Mouse (Mus musculus): Measurements from ENCODE around the gene Col9a3.

Gene Col9a3

GRCm38 (mm10) chr2:180597490-180597889, at the start of gene Col9a3:
Gene Col9a3, plus strand, starts transcription at chr2:180597790.
- DNase-seq = no peak

DNA sequence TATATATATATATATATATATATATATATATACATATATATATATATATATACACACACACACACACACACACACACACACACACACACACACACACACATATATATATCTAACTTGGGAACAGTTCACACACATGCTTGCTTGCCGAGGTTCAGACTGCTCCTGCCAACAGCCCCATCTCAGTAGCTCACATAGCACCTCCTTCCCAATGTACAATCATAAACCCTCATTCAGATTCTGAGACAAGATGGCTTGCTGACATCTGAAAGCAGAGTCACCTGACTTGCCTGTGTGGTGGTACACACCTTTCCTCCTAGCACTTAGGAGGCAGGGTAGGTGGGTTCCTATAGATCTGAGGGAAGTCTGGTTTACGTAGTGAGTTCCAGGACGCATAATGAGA, 45.2 kb upstream of the Col9a3 start:
- no peak for DNase-seq

DNA sequence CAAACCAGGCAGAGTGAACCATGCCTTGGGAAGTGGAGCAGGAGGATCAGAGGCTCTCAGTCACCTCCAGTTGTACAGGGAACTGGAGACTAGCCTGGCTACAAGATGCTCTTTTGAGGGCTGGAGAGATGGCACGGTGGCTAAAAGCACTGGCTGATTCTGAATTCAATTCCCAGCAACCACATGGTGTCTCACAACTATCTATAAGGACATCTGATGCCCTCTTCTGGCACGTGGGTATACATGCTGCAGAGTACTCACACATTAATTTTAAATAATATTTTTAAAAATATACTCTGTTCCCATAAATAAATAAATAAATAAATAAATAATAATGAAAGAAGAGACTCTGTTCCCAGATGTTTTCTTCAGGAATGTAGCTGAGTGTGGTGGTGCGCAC, 42.4 kb upstream of the Col9a3 start:
- no peak for DNase-seq

- no peak for DNase-seq
Observed at GRCm38 (mm10) chr2:180556470-180556869, 41.1 kb upstream of the Col9a3 start.

- no peak for DNase-seq
Observed at GRCm38 (mm10) chr2:180560245-180560644, 37.3 kb upstream of the Col9a3 start.

- DNase-seq = no peak
Observed at GRCm38 (mm10) chr2:180562146-180562545, 35.4 kb upstream of the Col9a3 start.

- no peak for DNase-seq
Observed at GRCm38 (mm10) chr2:180563296-180563695, 34.3 kb upstream of the Col9a3 start.

- DNase-seq = no peak
Observed at GRCm38 (mm10) chr2:180563841-180564240, 33.7 kb upstream of the Col9a3 start.

DNA sequence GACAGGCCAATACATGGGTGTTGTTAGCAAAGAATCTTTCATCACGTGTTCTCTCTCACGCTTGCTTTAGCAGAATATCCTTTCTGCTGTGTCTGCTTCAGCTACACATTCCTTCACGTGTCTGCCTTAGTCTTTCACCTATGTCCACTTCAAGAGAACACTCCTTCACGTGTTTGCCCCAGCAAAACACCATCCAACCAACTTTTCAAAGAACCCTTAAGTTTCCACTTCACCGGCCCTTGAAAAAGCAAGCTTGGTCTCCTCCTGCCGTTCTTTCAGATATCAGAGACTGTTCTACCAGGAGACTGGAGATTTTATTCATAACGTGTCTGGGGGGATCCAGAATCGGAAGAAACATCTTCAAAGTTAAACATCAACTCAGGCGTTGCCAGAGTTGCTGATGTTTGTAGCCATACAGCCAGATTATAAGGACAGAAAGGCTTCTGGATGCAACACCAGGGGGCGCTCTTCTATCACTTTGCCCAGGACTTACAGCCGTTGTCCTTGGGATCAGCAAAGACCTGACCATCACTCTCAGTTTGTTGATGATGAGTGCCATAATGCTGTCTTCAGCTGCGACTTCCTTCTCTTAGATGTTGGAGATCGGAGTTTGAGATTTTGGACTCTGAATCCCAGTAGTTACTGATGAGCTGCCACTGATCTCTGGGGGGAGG, 31.2 kb upstream of the Col9a3 start:
- peak; percentile 39 to 52 for DNase-seq

DNA sequence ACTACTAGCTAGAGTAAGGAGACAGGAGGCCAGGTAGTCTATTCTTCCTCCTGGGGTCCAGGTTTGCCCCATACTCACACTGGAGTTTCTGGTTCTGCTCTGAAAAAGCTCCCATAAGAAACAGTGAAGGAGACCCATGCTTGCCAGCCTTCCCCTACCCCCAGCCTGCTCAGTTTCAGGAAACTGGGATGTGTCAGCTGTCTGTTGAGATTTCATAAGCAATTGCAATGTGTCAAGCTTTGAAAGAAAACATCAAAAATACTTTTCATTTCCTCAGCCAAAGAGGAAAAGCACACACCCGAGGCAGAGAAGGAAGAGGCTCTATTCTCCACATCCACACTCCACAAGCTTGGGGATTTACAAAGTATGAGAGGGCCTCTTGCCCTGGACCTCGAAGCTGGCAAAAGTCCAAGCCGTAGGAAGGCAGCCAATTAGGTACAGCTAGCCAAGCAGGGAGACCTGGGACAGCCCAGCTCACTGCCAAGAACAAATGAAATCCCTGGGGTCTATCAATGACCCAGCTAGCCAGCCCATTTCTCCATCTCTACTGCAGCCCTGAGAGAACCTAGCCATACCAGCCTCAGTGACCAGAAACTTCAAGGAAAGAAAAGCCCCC, 28.5 kb upstream of the Col9a3 start:
- peak; percentile 66 to 70 for DNase-seq

DNA sequence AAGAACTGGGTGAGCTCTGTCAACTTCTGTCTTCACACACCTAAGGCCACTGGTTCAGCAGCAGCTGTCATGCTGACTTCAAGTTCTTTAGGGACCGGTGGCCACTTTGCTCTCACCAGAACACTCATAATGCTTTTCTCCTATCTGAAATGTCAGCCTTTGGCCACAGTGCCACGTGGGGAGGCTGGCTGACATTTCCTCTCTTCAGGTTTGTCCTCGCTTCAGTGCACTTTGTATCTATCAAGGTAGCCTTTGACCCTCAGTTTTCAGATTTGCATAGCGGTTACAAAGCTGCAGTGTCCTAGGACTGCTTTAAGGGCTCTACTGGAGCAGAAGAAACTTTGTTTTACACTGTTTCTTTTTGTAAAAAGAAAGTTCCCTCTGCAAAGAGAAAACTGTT, 21.1 kb upstream of the Col9a3 start:
- DNase-seq = no peak

- peak; percentile 46 to 53 for DNase-seq
Observed at GRCm38 (mm10) chr2:180578686-180579085, 18.9 kb upstream of the Col9a3 start.

DNA sequence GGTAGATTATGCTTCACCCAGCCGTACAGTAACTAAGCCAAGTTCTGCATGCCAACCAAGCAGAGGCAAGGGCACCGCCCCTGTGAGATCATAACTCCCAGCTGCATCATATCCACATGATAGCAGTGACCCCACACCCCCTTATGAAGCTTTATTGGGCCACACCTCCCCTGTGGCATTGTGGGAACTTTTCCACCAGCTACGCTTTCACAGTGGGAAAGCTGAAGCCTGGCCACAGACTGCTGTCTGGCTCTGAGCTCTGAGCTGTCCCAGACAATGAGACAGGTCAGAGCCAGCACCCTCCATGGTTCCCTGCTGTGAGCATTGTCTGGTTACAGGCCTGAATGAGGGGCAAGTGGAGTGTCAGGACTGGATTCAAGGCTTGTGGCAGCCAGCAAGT, 16.6 kb upstream of the Col9a3 start, which contains the start of gene Mrgbp:
Gene Mrgbp, plus strand, starts transcription at position 303 of the 400 bp plus-strand sequence.
- DNase-seq = peak; percentile 49 to 50

DNA sequence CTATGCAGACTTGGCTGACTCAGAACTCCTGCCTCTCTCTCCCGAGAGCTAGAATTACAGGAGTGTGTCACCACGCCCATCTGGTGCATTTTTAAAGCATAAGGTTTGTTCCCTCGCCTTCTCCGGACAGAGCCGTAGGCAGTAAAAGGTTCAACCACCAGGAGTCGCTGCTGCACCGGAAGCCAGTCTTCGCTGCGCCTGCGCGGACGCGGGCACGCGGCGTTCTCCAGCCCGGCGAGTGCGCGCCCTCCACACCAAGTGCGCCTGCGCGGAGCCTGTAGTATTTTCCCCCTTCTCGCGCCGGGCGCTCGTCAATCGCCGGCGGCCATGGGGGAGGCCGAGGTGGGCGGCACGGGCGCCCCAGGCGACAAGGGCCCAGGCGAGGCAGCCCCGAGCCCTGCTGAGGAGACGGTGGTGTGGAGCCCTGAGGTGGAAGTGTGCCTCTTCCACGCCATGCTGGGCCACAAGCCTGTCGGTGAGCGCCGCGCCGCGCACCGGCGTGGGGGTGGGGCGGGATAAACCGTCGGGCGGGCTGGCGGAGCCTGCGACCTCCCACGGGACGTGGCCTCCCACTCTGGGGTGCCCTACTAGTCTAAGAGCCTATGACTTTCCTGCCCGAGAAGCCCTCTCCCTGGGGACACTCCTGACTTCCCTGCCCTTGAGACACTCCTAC, 15.0 kb upstream of the Col9a3 start:
- DNase-seq = peak; percentile 95 to 97

DNA sequence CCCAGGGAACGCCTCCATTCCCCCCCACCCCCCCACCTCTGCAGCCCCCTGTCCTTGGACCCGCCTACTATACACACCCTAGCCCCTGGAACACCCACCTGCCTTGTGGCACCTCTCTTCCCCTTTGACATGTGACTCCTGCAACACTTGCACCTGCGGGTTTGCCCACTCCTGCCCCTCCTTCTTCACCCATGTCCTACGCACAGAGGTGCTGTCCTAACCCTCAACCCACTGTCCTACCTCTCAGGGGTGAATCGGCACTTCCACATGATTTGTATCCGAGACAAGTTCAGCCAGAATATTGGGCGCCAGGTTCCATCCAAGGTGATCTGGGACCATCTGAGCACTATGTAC, 14.5 kb upstream of the Col9a3 start:
- DNase-seq = peak in 1 of 2 experiments; percentile 33

DNA sequence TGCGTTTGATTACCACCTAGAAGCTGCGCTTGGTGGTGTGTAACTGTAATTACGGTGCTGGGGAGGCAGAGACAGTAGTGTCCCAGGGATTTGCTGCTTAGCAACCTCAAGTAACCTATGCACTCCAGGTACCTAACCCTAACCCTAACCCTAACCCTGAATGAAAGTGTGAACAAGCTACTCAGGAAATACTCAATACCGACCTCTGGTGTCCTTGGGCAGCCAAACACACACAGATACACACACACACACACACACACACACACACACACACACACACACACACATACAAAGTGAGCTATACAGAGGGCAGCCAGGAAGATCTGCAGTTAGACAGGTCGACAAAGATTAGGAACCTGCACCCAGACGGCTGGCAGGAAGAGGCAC, 8.9 kb upstream of the Col9a3 start:
- DNase-seq = no peak

DNA sequence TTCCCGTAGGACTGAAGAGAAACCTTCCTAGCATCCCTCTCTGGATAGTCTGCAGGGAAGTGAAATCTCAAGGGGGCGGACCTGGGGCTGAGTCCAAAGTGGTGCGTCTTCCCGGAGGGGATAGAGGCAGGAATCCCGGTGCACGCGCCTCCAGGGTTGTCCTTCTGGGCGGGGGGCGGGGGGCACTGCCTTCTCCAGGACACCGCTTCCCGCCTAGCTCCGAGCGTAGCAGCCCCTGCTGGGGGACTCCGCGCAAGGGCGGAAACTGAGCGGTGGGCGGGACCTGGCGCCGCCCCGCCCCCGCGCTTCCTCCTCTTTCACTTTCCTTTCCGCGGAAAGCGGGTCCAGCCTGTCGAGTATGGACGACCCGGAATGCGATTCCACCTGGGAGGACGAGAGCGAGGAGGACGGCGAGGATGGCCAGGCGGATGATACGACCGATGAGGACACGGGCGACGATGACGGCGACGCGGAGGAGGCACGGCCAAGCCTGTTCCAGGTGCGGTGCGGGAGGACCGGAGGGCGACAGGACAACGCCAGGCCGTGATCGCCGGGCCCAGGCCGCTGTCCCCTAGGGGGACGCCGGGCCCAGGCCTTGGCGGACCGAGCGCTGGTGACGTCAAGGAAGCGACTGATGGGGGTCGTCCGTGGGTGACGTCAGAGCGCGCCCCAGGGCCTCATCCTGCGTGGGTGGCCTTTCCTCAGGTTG, 8.3 kb upstream of the Col9a3 start, which contains the start of gene Ogfr:
Gene Ogfr, plus strand, starts transcription at position 123 of the 709 bp plus-strand sequence.
- DNase-seq = peak; percentile 79 to 82

GRCm38 (mm10) chr2:180598157-180598705, 641 bp downstream of the Col9a3 start:
- no peak for DNase-seq

GRCm38 (mm10) chr2:180600569-180601021, 3.0 kb downstream of the Col9a3 start:
- no peak for DNase-seq

GRCm38 (mm10) chr2:180604781-180605180, 7.2 kb downstream of the Col9a3 start:
- no peak for DNase-seq

GRCm38 (mm10) chr2:180610283-180610682, 12.7 kb downstream of the Col9a3 start:
- DNase-seq = no peak

- DNase-seq = no peak
Observed at GRCm38 (mm10) chr2:180611882-180612281, 14.3 kb downstream of the Col9a3 start.
